Mouse (Mus musculus) embryonic fibroblast, embryonic 13.5 days (primary cell): ENCODE data around the gene Nhlh1.

Experiments used
- CTCF ChIP-seq: IDR thresholded peaks from 2 replicates; pipeline ENCODE4 v1.5.1; 2011; ENCODE audit warnings: mild to moderate bottlenecking, control low read depth, low read length, moderate library complexity, borderline replicate concordance; ENCODE audit not compliant: insufficient read depth
- POLR2A ChIP-seq: IDR thresholded peaks from 2 replicates; pipeline ENCODE4 v1.6.1; 2011; ENCODE audit warnings: low read depth, mild to moderate bottlenecking, control low read depth, low read length, moderate library complexity

DNA sequence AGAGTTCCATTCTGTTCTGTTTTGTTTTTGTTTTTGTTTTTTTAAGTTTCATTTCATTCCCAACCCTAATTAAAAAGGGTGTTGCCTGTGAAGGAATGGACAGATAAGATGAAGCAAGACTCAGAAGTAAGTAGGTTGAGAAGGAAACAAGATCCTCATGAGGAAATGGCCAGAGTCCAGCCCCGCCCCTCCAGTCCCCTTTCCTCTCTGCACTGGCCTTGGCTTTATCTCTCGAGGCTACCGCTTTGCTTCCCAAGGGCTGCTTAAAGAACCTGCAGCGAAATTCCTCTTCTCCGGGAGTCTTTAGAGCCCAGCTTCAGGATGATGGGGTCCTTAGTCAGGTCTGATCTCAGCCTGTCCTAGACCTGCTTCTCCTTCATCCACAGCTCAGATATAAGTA, 20.6 kb upstream of the Nhlh1 start:
- TF ChIP-seq CTCF (no peak), POLR2A (no peak)
